Mouse (Mus musculus) limb, embryonic 12.5 days (tissue): ENCODE data around the gene Upf2. TPM values are rescaled to one million over a fixed set of nuclear protein-coding genes. Genes with fewer than 3 reads are reported as not detected.
"Not testable (repeated sequence)": the region's sequence is repeated elsewhere in the genome, so short reads cannot be mapped to it uniquely, and the experiment has no call there.

Source experiments
- ATAC-seq: fragments of 200-750 bp; cut with Nextera tagmentation; 2 replicates; pipeline ENCODE4 v1.8.0; 2017; ENCODE audit warnings: low read depth, moderate TSS enrichment; ENCODE audit not compliant: insufficient number of reproducible peaks, insufficient read depth, low FRiP score, low TSS enrichment
- H3K27ac ChIP-seq: fragments of 300-500 bp; sonication (generic); 2 replicates; pipeline ENCODE4 v1.5.1; 2016; ENCODE audit warnings: mild to moderate bottlenecking, moderate library complexity
- H3K27me3 ChIP-seq: fragments of 300-500 bp; sonication (generic); 2 replicates; pipeline ENCODE4 v1.6.1; 2016; ENCODE audit warnings: mild to moderate bottlenecking, moderate library complexity
- H3K36me3 ChIP-seq: fragments of 300-500 bp; sonication (generic); 2 replicates; pipeline ENCODE4 v1.6.1; 2016; ENCODE audit warnings: mild to moderate bottlenecking, moderate library complexity
- H3K4me1 ChIP-seq: fragments of 300-500 bp; sonication (generic); replicated peaks from 2 replicates; pipeline ENCODE4 v1.6.1; 2016
- H3K4me2 ChIP-seq: fragments of 300-500 bp; sonication (generic); 2 replicates; pipeline ENCODE4 v1.6.1; 2016; ENCODE audit warnings: mild to moderate bottlenecking, moderate library complexity
- H3K4me3 ChIP-seq: fragments of 300-500 bp; sonication (generic); replicated peaks from 2 replicates; pipeline ENCODE4 v1.5.1; 2016; ENCODE audit warnings: mild to moderate bottlenecking
- H3K9ac ChIP-seq: fragments of 300-500 bp; sonication (generic); replicated peaks from 2 replicates; pipeline ENCODE4 v1.6.1; 2016; ENCODE audit warnings: mild to moderate bottlenecking, moderate library complexity
- H3K9me3 ChIP-seq: fragments of 300-500 bp; sonication (generic); 2 replicates; pipeline ENCODE4 v1.6.1; 2016; ENCODE audit warnings: mild to moderate bottlenecking, moderate library complexity
- WGBS: fragments of 180-500 bp; shearing (Covaris S2); methylation state at CpG from one replicate; pipeline ENCODE4 v1.1.7; 2016; 5-methylcytosine and 5-hydroxymethylcytosine counted together
- polyA plus RNA-seq: library from polyadenylated mRNA; unstranded; fragments of >200 nt; fragmentation: Nextera tagmentation; extraction: Ambion mirVana; gene quantifications from 2 replicates; pipeline ENCODE4 v1.2.1, GENCODE M21; 2016

Gene Upf2
- polyA plus RNA-seq, 1 experiment from 2014 or later, result 14.5 TPM

DNA sequence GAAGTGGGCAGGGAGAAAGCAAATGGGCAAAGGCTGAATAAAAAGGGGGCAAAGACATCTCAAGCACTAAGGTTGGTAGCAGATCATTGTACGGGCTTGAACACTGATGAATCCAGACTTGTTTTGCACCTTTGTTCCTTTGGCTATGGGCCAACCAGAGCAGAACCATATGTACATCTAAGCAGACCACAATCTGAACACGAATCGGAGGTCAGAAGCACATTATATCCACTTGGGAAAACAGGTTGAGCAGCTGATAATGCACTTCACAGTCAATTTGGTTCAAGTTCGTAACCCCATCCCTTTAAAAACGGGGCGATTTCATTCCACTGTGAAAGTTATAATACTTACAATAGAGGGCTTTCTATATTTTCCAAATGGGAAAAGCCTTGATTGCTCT lies 964 bp upstream of the Upf2 start:
- 14% methylated on average over 6 of the region's 6 CpGs for WGBS
- ATAC-seq, result no peak
- H3K4me1 ChIP-seq, result peaks cover 7% of the 10 kb centered on the region
- peak overlapping the region; percentile 87 for H3K27ac ChIP-seq
- H3K9ac ChIP-seq, result peak overlapping the region; percentile 69
- H3K4me3 ChIP-seq, result peak overlapping the region; percentile 97
- H3K27me3 ChIP-seq, result no peaks in the 10 kb centered on the region
- no peaks in the 10 kb centered on the region for H3K36me3 ChIP-seq
- no peaks in the 10 kb centered on the region for H3K9me3 ChIP-seq
- peak overlapping the region; percentile 63 for H3K4me2 ChIP-seq

- Histone ChIP-seq H3K4me3 (peak overlapping the region; percentile 97), H3K27ac (peak overlapping the region; percentile 87)
- ATAC-seq, result peak; percentile 69
Observed at GRCm38 (mm10) chr2:5951621-5952211, 447 bp downstream of the Upf2 start.

GRCm38 (mm10) chr2:5957705-5958104 lies 6.4 kb downstream of the Upf2 start:
- H3K27me3 ChIP-seq, result no peaks in the 10 kb centered on the region
- 91% methylated on average over 9 of the region's 9 CpGs for WGBS
- H3K4me3 ChIP-seq, result no peak overlapping the region
- H3K4me2 ChIP-seq, result no peak overlapping the region
- no peak overlapping the region for H3K9ac ChIP-seq
- ATAC-seq, result no peak
- H3K27ac ChIP-seq, result no peak overlapping the region
- H3K9me3 ChIP-seq, result no peaks in the 10 kb centered on the region
- peaks cover 58% of the 10 kb centered on the region for H3K36me3 ChIP-seq
- peaks cover under 1% of the 10 kb centered on the region for H3K4me1 ChIP-seq

More at GRCm38 (mm10) chr2:5951621-5952211, 447 bp downstream of the Upf2 start:
- Histone ChIP-seq H3K9me3 (no peaks in the 10 kb centered on the region), H3K4me1 (peaks cover 7% of the 10 kb centered on the region), H3K9ac (peak overlapping the region; percentile 93), H3K36me3 (peaks cover 4% of the 10 kb centered on the region; the same call in 1 of the 2 replicates), H3K27me3 (no peaks in the 10 kb centered on the region), H3K4me2 (peak overlapping the region; percentile 80)
- WGBS, result under 1% methylated on average over 32 of the region's 46 CpGs

GRCm38 (mm10) chr2:5962265-5962664 lies 11.0 kb downstream of the Upf2 start:
- Histone ChIP-seq H3K4me3 (no peak overlapping the region), H3K9ac (no peak overlapping the region), H3K27ac (no peak overlapping the region), H3K36me3 (peaks cover 79% of the 10 kb centered on the region), H3K4me2 (no peak overlapping the region), H3K9me3 (no peaks in the 10 kb centered on the region), H3K4me1 (no peaks in the 10 kb centered on the region), H3K27me3 (no peaks in the 10 kb centered on the region)
- no peak for ATAC-seq
- WGBS, result 76% methylated on average over 2 of the region's 2 CpGs

DNA sequence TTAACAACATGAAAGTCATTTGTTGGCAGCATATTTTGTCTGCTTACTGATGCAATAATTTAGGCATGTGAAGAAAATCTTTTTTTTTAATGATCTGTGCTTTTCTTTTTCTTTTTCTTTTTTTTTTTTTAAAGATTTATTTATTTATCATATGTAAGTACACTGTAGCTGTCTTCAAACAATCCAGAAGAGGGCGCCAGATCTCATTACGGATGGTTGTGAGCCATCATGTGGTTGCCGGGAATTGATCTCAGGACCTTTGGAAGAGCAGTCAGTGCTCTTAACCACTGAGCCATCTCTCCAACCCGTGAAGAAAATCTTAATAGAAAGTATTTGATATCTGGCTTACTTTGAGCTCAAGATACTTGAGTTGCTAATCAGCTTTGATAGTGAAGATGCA lies 12.5 kb downstream of the Upf2 start:
- ATAC-seq, H3K27me3 ChIP-seq, H3K9ac ChIP-seq, H3K4me1 ChIP-seq, H3K4me3 ChIP-seq, H3K4me2 ChIP-seq, H3K9me3 ChIP-seq, H3K27ac ChIP-seq: not testable (repeated sequence)
- peaks cover 64% of the 10 kb centered on the region for H3K36me3 ChIP-seq
- 92% methylated on average over 4 of the region's 4 CpGs for WGBS

DNA sequence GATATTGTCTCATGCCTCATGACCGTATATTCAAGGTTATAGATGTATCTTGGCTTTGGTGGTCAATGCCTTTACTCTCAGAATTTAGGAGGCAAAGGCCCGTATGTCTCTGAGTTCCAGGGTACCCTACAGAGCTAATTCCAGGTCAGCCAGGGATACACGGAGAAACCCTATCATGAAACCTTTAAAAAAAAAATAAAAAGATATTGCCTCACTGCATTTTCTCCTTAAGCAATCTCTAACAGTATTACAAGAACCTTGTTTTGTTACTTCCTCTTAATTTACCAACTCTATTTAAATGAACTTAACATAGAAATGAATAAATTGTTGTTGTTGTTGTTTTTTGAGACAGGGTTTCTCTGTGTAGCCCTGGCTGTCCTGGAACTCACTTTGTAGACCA lies 14.7 kb downstream of the Upf2 start:
- Histone ChIP-seq H3K4me3 (no peak overlapping the region), H3K4me1 (no peaks in the 10 kb centered on the region), H3K36me3 (peaks cover 45% of the 10 kb centered on the region), H3K4me2 (no peak overlapping the region), H3K27ac (no peak overlapping the region), H3K9me3 (no peaks in the 10 kb centered on the region), H3K27me3 (no peaks in the 10 kb centered on the region), H3K9ac (no peak overlapping the region)
- 94% methylated on average over 3 of the region's 3 CpGs for WGBS
- ATAC-seq, result no peak

GRCm38 (mm10) chr2:5970629-5971028 lies 19.4 kb downstream of the Upf2 start:
- not testable (repeated sequence) for H3K4me1 ChIP-seq, H3K4me2 ChIP-seq, H3K4me3 ChIP-seq, ATAC-seq, H3K27me3 ChIP-seq, H3K27ac ChIP-seq, H3K9me3 ChIP-seq, H3K9ac ChIP-seq
- 91% methylated on average over 3 of the region's 3 CpGs for WGBS
- peaks cover 31% of the 10 kb centered on the region for H3K36me3 ChIP-seq

DNA sequence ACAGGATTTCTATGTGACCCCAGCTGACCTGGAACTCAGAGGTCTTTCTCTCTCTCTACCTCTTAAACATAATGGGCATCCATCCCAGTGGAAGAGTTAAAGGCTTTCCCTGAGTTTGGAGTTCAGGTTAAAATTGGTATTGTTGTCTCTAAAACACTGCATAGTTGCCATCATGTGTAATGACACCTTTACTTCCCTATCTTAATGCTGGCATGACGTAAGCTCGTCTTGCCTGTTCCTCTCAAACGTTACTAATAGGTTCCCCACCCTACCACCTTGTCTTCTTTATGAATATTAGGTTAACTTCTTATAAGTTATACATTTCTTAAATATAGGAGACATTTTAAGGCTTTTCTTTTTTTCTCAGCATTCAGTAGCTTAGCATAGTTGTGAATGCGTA lies 26.3 kb downstream of the Upf2 start:
- H3K36me3 ChIP-seq, result peaks cover 62% of the 10 kb centered on the region
- no peak for ATAC-seq

DNA sequence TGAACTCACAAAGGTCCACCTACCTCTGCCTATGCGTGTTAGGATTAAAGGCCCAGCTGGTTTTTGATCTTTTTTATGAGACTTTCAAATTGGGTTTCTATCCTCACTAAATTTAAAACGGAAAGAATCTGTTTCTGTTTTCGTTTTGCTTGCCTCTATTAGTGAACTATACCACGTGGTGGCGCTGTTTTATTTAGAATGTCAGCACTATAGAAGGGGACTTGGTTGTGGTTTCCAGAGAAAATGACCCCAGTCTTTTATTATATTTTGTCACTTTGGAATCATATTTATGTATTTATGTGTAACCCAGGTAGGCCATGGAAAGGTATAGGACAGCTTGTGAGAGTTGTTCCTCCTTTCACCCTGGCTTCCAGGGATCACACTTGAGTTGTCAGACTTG lies 44.3 kb downstream of the Upf2 start:
- Histone ChIP-seq H3K36me3 (peaks cover 31% of the 10 kb centered on the region), H3K4me1 (no peaks in the 10 kb centered on the region), H3K9ac (no peak overlapping the region), H3K4me2 (no peak overlapping the region), H3K9me3 (no peaks in the 10 kb centered on the region), H3K27me3 (no peaks in the 10 kb centered on the region), H3K4me3 (no peak overlapping the region), H3K27ac (no peak overlapping the region)
- ATAC-seq, result no peak
- WGBS, result 7% methylated on average over 5 of the region's 5 CpGs

More for the DNA sequence above, 26.3 kb downstream of the Upf2 start:
- Histone ChIP-seq H3K9me3 (no peaks in the 10 kb centered on the region), H3K4me3 (no peak overlapping the region), H3K4me1 (no peaks in the 10 kb centered on the region), H3K4me2 (no peak overlapping the region), H3K27ac (no peak overlapping the region), H3K9ac (no peak overlapping the region), H3K27me3 (no peaks in the 10 kb centered on the region)
- WGBS, result 95% methylated on average over 4 of the region's 4 CpGs

GRCm38 (mm10) chr2:6003949-6004348 lies 52.7 kb downstream of the Upf2 start:
- Histone ChIP-seq H3K9me3 (no peaks in the 10 kb centered on the region), H3K27me3 (no peaks in the 10 kb centered on the region), H3K9ac (no peak overlapping the region), H3K4me3 (no peak overlapping the region), H3K36me3 (peaks cover 15% of the 10 kb centered on the region), H3K4me2 (no peak overlapping the region), H3K4me1 (no peaks in the 10 kb centered on the region; the same call in 1 of the 2 replicates), H3K27ac (no peak overlapping the region)
- no peak for ATAC-seq
- 81% methylated on average over 3 of the region's 3 CpGs for WGBS

GRCm38 (mm10) chr2:6014532-6014931 lies 63.3 kb downstream of the Upf2 start:
- Histone ChIP-seq H3K4me1 (no peaks in the 10 kb centered on the region), H3K27ac (no peak overlapping the region), H3K9me3 (no peaks in the 10 kb centered on the region), H3K4me2 (no peak overlapping the region), H3K9ac (no peak overlapping the region), H3K36me3 (peaks cover 53% of the 10 kb centered on the region), H3K27me3 (no peaks in the 10 kb centered on the region), H3K4me3 (no peak overlapping the region)
- 92% methylated on average over 5 of the region's 5 CpGs for WGBS
- no peak for ATAC-seq

DNA sequence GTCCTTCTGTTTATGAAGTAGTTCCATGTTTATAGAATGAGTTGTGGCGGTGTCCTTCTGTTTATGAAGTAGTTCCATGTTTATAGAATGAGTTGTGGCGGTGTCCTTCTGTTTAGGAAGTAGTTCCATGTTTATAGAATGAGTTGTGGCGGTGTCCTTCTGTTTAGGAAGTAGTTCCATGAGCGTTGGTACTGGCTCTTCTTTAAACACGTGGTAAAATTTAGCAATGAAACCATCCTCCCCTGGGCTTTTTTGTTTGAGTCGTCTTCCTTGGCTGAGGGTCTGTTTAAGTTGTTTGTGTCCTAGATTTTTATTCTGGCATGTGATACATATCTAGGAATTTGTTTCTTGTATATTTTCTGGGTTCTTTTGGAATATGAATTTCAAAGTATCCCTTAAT lies 63.9 kb downstream of the Upf2 start:
- not testable (repeated sequence) for H3K4me1 ChIP-seq, H3K4me3 ChIP-seq, H3K9me3 ChIP-seq, H3K9ac ChIP-seq, H3K4me2 ChIP-seq, ATAC-seq, H3K27ac ChIP-seq, H3K27me3 ChIP-seq
- 80% methylated on average over 6 of the region's 6 CpGs for WGBS
- peaks cover 59% of the 10 kb centered on the region for H3K36me3 ChIP-seq
